Mouse (Mus musculus) embryo, embryonic 10 days (tissue): ENCODE data around the gene A630076J17Rik.
A peak's percentile ranks its signal among the peaks of the same experiment; 100 is the strongest.

Experiments
- DNase-seq: peaks from one replicate; pipeline ENCODE4 v3.0.0-alpha.2; 2015; ENCODE audit warnings: low spot score

The A630076J17Rik gene

GRCm38 (mm10) chr3:107230527-107230926 lies at the start of gene A630076J17Rik:
Gene A630076J17Rik (plus strand): TSS chr3:107230614.
- DNase-seq: no peak

GRCm38 (mm10) chr3:107180860-107181259 lies 49.6 kb upstream of the A630076J17Rik start:
- no peak for DNase-seq

- no peak for DNase-seq
Measured at GRCm38 (mm10) chr3:107182756-107183155, 47.7 kb upstream of the A630076J17Rik start, which contains the start of gene Kcna10. Gene Kcna10 (plus strand): TSS chr3:107183056.

GRCm38 (mm10) chr3:107183178-107183577 lies 47.2 kb upstream of the A630076J17Rik start:
- DNase-seq: no peak

- no peak for DNase-seq
Measured at GRCm38 (mm10) chr3:107185597-107185996, 44.8 kb upstream of the A630076J17Rik start.

- no peak for DNase-seq
Measured at GRCm38 (mm10) chr3:107187022-107187421, 43.4 kb upstream of the A630076J17Rik start.

- peak; percentile 53 for DNase-seq
Measured at GRCm38 (mm10) chr3:107188226-107188899, 42.1 kb upstream of the A630076J17Rik start.

GRCm38 (mm10) chr3:107201310-107202180 lies 28.9 kb upstream of the A630076J17Rik start:
- no peak for DNase-seq

- DNase-seq: no peak
Measured at GRCm38 (mm10) chr3:107204413-107204812, 26.0 kb upstream of the A630076J17Rik start.

GRCm38 (mm10) chr3:107205170-107205569 lies 25.2 kb upstream of the A630076J17Rik start:
- DNase-seq: no peak

GRCm38 (mm10) chr3:107205994-107206393 lies 24.4 kb upstream of the A630076J17Rik start:
- DNase-seq: peak; percentile 79

- DNase-seq: no peak
Measured at GRCm38 (mm10) chr3:107206490-107207150, 23.8 kb upstream of the A630076J17Rik start.

- DNase-seq: peak; percentile 34
Measured at GRCm38 (mm10) chr3:107207625-107208253, 22.7 kb upstream of the A630076J17Rik start.

- no peak for DNase-seq
Measured at GRCm38 (mm10) chr3:107214606-107215005, 15.8 kb upstream of the A630076J17Rik start.

- no peak for DNase-seq
Measured at GRCm38 (mm10) chr3:107216400-107217100, 13.9 kb upstream of the A630076J17Rik start.

- no peak for DNase-seq
Measured at GRCm38 (mm10) chr3:107217101-107217480, 13.3 kb upstream of the A630076J17Rik start.

- DNase-seq: no peak
Measured at GRCm38 (mm10) chr3:107218572-107218971, 11.8 kb upstream of the A630076J17Rik start.

- no peak for DNase-seq
Measured at GRCm38 (mm10) chr3:107221608-107222007, 8.8 kb upstream of the A630076J17Rik start, which contains the start of gene Cym. Gene Cym (minus strand): TSS chr3:107221732.

- DNase-seq: no peak
Measured at GRCm38 (mm10) chr3:107223230-107223629, 7.2 kb upstream of the A630076J17Rik start.

- DNase-seq: no peak
Measured at GRCm38 (mm10) chr3:107225820-107226219, 4.6 kb upstream of the A630076J17Rik start.

GRCm38 (mm10) chr3:107229221-107229620 lies 1.2 kb upstream of the A630076J17Rik start:
- DNase-seq: no peak
